Mouse (Mus musculus): ENCODE data around the gene Gm17655. TPM values are rescaled to one million over a fixed set of nuclear protein-coding genes. Genes with fewer than 3 reads are reported as not detected.
A peak's percentile ranks its signal among the peaks of the same experiment; 100 is the strongest.
"Not testable (repeated sequence)": the region's sequence is repeated elsewhere in the genome, so short reads cannot be mapped to it uniquely, and the experiment has no call there.

Gene Gm17655
- total RNA-seq, 4 experiments from 2014 or later = 1.7 to 6.7 (median 3.6) TPM

DNA sequence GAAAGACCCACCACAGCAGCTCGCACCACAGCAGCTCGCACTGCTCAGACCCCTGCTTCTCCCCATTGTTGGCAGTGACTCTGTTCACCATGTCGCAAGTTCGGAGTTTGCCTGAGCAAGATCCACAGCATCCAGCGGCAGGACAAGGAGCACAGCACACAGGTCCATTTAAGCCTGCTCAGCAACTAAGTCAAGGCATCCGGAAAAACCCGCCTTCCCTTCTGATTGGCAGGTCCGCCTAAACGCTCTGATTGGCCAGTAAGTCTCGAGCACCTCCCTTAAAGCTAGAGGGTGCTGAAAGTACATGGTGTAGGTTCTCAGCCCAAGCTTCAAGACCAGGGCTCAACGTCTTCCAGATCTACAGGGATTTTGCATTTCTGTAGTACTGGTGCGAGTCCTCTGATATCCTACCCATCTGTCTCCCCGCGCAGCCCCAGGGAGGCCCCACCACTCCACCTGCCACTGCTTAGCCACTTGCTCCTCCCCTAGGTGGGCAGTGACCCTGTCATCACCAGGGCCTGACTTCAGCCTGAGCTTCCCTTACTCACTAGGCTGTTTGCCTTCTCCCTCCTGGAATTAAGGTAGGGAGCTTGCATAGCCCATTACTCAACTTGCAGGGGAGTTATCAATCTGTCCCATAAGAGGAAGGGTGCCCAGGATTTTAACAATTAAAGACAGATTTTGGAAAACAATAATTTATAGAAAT lies 14.0 kb upstream of the Gm17655 start:
- no peak for DNase-seq (ENCODE audit: low spot score)

DNA sequence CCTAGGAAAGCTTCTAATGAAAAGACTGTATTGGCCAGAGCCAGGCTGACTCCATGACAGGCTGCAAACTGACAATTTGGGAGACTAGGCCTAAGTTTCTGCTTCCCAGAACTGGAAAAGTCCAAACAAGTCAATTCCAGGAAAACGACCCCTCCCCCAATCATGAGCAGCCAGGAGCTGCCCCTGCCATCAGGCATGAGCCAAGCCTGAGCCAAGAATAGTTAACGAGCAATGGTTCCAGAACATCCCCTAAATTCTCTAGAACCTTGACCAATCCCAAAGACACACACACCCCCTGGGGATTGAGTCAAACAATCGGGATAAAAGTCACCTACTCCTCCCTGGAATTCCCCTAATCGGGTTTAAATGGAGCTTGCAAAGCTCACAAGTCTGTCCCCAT lies 10.6 kb upstream of the Gm17655 start:
- DNase-seq (ENCODE audit: low spot score) = no peak

DNA sequence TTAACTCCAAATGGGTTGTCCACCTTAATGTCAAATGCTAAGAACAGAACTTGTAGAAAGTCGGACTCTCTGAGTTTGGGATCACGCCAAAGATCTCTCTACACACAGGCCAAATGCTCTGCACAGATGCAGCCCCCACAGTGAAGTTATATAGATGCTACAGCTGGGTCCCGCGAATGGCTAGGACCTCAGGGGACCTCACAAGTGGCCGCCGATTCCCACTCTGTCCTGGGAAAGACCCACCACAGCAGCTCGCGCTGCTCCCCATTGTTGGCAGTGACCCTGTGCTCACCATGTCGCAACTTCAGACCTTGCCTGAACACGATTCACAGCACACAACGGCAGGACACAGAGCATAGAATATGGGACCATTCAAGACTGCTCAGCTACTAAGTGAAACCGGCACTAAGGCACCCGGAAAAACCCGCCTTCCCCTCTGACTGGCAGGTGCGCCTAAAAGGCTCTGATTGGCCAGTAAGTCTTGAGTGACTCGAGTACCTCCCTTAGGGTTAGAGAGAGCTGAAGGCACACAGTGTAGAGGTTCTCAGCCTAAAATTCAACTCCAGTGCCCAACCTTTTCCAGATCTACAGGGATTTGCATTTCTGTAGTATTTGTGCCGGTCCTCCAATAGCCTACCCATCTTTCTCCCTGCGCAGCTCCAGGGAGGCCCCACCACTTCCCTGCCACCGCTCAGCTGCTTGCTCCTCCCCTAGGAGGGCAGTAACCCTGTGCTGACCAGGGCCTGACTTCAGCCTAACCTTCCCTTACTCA lies 14.5 kb downstream of the Gm17655 start:
- DNase-seq (ENCODE audit: low spot score) = peak; percentile 92

DNA sequence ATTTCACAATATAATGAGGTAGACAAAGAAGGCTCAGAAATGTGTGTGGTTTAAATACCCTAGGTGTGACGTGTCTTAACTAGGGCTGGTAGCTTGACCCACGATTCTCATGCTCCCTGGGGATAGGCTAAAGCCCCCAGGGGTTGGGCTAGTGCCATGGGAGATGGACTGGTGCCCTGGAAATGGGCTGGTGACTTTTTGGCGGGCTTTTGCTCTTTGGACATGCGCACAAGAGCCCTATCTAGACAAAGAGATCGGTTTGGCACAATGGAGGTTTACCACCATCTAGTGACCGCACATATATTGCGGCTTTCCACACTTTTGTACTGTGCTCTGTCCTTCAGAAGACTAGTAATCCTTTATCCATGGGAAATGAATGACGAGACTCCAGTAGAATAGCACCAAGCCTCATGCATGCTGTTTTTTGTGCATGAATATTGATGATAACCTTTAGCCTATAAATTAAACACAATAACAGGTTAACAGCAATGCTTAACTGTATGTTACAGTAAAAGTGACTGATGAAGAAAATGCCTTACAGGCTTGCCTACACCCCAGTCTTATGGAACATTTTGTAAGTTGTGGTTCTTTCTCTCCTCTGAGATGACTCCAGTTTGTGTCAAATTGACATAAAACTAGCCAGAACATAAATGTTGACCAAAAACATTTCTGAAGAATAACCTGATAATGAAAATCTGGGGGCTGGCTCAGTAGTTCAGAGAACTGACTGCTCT lies 48.5 kb downstream of the Gm17655 start:
- DNase-seq (ENCODE audit: low spot score) = peak; percentile 2

DNA sequence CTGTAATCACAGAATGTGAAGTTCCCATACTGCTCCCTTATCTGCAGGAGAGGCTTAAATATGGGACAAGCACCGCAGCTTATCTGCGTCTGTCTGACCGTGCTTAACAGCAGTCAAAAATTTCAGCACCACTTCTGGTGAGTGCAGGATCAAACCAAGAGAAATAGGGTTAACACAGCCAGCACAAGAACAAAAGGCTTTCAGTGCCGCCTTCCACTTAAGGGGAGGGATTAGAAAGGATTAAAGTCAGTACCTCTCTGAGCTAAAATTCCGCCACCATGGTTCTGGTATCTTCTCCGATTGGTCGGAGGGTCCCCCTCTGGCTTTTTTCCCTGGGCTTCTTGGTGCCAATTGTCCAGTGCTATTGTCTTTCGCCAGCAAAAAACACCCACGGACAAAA lies 49.0 kb downstream of the Gm17655 start:
- no peak for DNase-seq (ENCODE audit: low spot score)

DNA sequence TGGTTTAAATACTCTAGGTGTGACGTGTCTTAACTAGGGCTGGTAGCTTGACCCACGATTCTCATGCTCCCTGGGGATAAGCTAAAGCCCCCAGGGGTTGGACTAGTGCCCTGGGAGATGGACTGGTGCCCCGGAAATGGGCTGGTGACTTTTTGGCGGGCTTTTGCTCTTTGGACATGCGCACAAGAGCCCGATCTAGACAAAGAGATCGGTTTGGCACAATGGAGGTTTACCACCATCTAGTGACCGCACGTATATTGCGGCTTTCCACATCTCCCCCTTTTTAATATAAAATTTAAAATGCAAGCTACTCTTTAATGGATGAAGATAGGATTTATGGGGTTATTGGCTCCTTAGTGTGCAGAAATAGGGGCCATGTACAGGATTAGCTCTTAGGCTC lies 56.5 kb downstream of the Gm17655 start:
- DNase-seq (ENCODE audit: low spot score) = not testable (repeated sequence)

Other genes with a start within 250 kb of the Gm17655 start
- gene Gm15446, start 149.1 kb downstream of the Gm17655 start, total RNA-seq (2022) = 1 to 10 TPM; 2.8 to 7.3 (median 3.6) TPM
- 1 to 10 TPM; 5.6 to 9.5 (median 7.4) TPM for gene Zfp932, start 76.0 kb downstream of the Gm17655 start, total RNA-seq (2022)
- not detected for gene Gm35315, start 21.9 kb upstream of the Gm17655 start, total RNA-seq (2022)
- gene Plcxd1, start 27.5 kb upstream of the Gm17655 start, total RNA-seq (2022) = under 1 TPM in 1 of 4 experiments, not detected in 3; 0.09 TPM
- 10 to 100 TPM; 23.8 to 31.2 (median 29.1) TPM for gene Gtpbp6, start 35.7 kb upstream of the Gm17655 start, total RNA-seq (2022)
- 1 to 10 TPM; 2.8 to 3.7 (median 3.3) TPM for gene Zfp605, start 37.6 kb upstream of the Gm17655 start, total RNA-seq (2022)
- gene Chfr, start 63.3 kb upstream of the Gm17655 start, total RNA-seq (2022) = 10 to 100 TPM; 11.4 to 13.4 (median 11.9) TPM
- gene Golga3, start 104.2 kb upstream of the Gm17655 start, total RNA-seq (2022) = 10 to 100 TPM; 51.0 to 56.3 (median 55.1) TPM
- gene Ankle2, start 158.5 kb upstream of the Gm17655 start, total RNA-seq (2022) = 10 to 100 TPM; 25.2 to 33.7 (median 30.0) TPM
- gene Pgam5, start 197.4 kb upstream of the Gm17655 start, total RNA-seq (2022) = 10 to 100 TPM; 32.3 to 37.4 (median 35.5) TPM
- 100 to 1,000 TPM; 115 to 141 (median 124) TPM for gene Pxmp2, start 213.7 kb upstream of the Gm17655 start, total RNA-seq (2022)
- gene Pole, start 213.8 kb upstream of the Gm17655 start, total RNA-seq (2022) = 1 to 10 TPM; 1.1 to 3.5 (median 2.5) TPM

Measured in heart, adult 8-10 months (tissue).